Mouse (Mus musculus): ENCODE results near the gene 4930486L24Rik. TPM values are rescaled to one million over a fixed set of nuclear protein-coding genes. Genes with fewer than 3 reads are reported as not detected.
"Not testable (repeated sequence)": the region's sequence is repeated elsewhere in the genome, so short reads cannot be mapped to it uniquely, and the experiment has no call there.

4930486L24Rik gene
- total RNA-seq (2021): under 1 TPM in 1 of 2 experiments, not detected in 1; 0.66 TPM
- long read RNA-seq, experiment 1: 0 reads
- long read RNA-seq, experiment 2: 0 reads

DNA sequence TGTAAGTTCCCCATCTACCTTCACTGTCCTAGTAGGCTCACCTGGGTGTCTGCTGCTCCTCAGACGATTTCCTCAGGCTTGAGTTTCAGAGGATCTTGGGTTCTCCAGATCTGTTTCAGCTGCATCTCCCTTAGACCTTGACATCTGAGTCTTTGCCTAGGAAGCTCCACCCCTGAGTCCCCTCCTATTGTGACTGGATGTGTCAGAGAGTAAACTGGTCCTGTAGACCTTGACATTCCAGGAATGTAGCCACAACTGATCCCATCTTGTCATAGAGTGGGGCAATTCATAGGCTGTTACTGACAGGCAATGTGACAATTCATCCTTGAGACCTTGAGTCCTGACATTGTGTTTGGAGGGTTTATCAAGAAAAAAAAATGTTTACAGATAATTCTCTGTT lies at the start of gene 4930486L24Rik:
Gene 4930486L24Rik (minus strand): TSS at position 195 of the 400 bp plus-strand sequence.
- Histone ChIP-seq H3K4me3 (no peak within 1 kb of the TSS), H3K27ac (no peak within 1 kb of the TSS)
- no peak for TF ChIP-seq CTCF (IDR thresholded peaks at IDR 0.05)
- intact Hi-C loops (cut with DNase I): no loop called here
- DNase-seq: no peak

DNA sequence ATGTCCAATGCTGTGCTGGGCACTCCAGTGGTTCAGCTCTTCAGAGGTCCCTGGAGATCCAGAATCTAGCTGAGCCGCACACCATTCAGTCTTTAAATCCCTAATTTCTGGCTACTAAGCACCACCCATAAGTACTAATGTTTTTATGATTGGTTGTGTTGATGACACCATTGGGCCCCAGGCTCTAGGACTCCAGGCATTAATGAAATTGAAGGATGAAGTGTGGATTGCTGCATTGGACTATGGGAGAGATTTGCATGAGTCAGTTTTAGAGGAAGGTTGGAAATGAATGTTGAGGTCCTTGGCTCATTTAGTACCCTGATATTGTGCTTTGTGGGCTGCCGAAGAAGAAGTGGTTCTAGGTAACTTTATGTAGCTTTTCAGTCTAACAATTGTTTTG lies 40.5 kb upstream of the 4930486L24Rik start, which contains the start of gene Tpbpb:
Gene Tpbpb (minus strand): TSS at position 101 of the 400 bp plus-strand sequence.
- H3K4me3 ChIP-seq; H3K27ac ChIP-seq; DNase-seq; intact Hi-C loops (cut with DNase I): not testable (repeated sequence)

DNA sequence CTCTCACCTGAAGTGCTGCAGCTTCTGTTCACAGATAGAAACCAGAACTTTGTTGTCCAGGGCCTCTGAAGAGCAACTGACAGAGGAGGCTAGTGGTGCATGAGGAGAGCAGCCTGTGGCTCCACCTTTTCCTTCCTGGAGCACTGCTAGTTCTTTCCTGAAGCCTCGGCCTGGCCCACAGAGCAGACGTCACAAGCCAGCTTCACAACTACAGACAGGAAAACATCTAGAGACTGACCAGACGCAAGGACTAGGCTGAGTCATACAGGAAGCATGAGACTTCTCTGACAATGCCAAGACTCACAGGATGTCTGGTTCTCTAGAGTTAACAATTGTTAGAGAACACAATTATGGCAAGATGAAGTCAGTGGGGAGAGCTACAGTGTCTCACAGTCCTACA lies 33.1 kb upstream of the 4930486L24Rik start, which contains the start of gene Ctla2b:
Gene Ctla2b (minus strand): TSS at position 120 of the 400 bp plus-strand sequence.
- no peak for TF ChIP-seq CTCF (IDR thresholded peaks at IDR 0.05)
- peak; percentile 56 for DNase-seq
- intact Hi-C loops (cut with DNase I): loop anchor here (1.0 to 10.0 kb wide), 2 partner anchors 39 to 53 kb away; partner anchors contain the start of genes Ctla2a and Gm49391
- peak within 1 kb of the TSS; percentile 54 for H3K4me3 ChIP-seq
- peak within 1 kb of the TSS; percentile 81 for H3K27ac ChIP-seq

DNA sequence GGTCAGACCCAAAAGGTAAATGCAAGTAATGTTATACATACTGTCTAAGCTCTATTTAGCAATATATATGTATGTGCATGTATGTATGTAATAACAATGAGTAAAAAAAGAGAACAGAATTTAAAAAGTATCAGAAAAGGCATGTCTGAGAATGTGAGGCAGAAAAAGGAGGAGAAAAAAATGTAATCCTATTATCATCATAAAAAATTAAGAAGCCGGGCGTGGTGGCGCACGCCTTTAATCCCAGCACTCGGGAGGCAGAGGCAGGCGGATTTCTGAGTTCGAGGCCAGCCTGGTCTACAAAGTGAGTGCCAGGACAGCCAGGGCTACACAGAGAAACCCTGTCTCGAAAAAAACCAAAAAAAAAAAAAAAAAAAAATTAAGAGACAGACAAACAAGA lies 32.5 kb upstream of the 4930486L24Rik start, which contains the start of gene Gm49392:
Gene Gm49392 (minus strand): TSS at position 101 of the 400 bp plus-strand sequence.
- not testable (repeated sequence) for DNase-seq
- Histone ChIP-seq H3K27ac (peak within 1 kb of the TSS; percentile 81), H3K4me3 (peak within 1 kb of the TSS; percentile 54)
- intact Hi-C loops (cut with DNase I): loop anchor here (1.0 to 10.0 kb wide), 2 partner anchors 40 to 52 kb away; partner anchors contain the start of genes Ctla2a and Gm49391

DNA sequence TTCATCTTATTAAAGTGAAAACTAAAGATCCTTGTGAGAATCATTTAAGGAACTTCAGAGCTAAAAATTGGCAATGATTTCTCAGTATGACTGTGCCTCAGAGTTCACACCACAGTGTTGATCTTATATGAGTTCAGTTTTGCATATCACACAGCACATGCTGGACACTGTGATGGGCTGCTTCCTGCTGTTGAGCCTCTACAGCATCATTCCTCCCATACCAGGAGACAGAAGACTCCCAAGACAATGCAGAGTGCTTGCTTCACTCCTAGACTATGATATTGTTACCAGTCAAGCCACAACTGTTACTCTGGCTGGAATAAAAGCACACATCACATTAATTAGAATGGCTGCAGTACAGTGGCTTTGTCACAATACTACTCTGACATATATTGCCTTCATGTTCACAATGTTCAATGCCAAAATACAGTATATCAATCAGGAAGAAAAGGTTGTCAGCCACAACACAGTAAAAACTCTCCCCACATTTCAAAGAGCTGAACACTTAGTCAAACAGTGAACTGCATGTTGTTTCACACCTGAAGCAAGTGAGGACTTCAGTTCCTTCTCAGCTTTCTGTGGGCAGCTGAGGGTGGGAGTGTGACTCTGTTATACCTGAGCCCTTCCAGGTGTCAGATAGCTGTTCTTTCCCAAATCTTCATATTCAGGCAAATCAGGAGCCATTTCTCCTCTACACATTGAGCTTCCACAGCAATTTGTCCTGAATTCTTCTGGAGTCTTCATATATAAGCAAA lies 31.3 kb upstream of the 4930486L24Rik start:
- no peak for TF ChIP-seq CTCF (IDR thresholded peaks at IDR 0.05)
- no peak for DNase-seq
- intact Hi-C loops (cut with DNase I): loop anchor here (10.0 kb wide), 1 partner anchor 51 kb away; no protein-coding TSS in a partner anchor
- no peak overlapping the region for H3K4me3 ChIP-seq
- H3K27ac ChIP-seq: no peak overlapping the region

- Histone ChIP-seq H3K4me3 (no peak overlapping the region), H3K27ac (no peak overlapping the region)
- no peak for TF ChIP-seq CTCF (IDR thresholded peaks at IDR 0.05)
- DNase-seq: no peak
- intact Hi-C loops (cut with DNase I): loop anchor here (10.0 kb wide), 1 partner anchor 48 kb away; no protein-coding TSS in a partner anchor
These were observed 28.0 kb upstream of the 4930486L24Rik start for GRCm38 (mm10) chr13:60892301-60892700.

DNA sequence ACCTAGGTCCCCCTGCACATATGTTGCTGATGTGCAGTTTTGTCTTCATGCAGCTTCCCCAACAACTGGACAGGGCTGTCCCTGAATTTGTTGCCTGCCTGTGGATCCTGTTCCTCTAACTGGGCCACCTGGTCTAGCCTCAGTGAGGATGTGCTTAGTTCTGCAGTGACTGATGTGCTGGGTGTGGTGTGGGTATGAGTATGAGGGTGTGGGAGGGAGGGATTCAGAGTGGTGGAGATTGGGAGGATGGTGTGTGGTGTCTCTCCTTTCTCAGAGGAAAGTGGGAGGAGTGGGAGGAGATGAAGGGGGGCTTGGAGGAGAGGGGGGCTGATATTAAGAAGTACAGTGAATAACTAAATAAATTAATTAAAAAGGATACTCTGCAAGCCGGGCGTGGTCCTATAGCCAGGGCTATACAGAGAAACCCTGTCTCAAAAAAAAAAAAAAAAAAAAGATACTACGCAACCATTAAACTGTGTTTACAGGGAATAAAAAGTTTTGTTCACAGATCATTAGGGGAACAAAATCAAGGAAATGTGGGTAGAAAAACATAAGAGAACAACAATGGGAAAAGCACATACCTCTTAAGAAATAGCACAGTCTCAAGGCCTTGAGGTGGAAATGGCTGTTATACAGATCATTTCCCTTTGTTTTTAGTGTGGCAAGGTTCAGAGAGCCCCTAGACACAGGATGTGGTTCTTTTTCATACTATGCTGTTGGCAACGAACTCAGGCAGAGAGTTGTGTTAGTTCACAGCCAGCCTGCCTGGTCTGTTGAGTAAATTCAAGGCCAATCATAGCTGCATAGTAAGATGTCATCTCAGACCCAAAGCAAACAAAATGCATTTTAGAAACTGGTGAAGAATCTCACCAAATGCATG lies 15.8 kb downstream of the 4930486L24Rik start:
- Histone ChIP-seq H3K27ac (peak overlapping the region; percentile 72), H3K4me3 (no peak overlapping the region)
- intact Hi-C loops (cut with DNase I): loop anchor here (10.0 kb wide), 1 partner anchor 46 kb away; the partner anchor contains the start of genes Ctla2b and Gm49392
- no peak for DNase-seq
- TF ChIP-seq CTCF (IDR thresholded peaks at IDR 0.05): no peak

- Histone ChIP-seq H3K4me3 (no peak overlapping the region), H3K27ac (no peak overlapping the region)
- DNase-seq: no peak
- intact Hi-C loops (cut with DNase I): loop anchor here (10.0 kb wide), 1 partner anchor 52 kb away; the partner anchor contains the start of genes Ctla2b and Gm49392
- TF ChIP-seq CTCF (IDR thresholded peaks at IDR 0.05): no peak
These were observed 21.1 kb downstream of the 4930486L24Rik start for GRCm38 (mm10) chr13:60843153-60843552.

DNA sequence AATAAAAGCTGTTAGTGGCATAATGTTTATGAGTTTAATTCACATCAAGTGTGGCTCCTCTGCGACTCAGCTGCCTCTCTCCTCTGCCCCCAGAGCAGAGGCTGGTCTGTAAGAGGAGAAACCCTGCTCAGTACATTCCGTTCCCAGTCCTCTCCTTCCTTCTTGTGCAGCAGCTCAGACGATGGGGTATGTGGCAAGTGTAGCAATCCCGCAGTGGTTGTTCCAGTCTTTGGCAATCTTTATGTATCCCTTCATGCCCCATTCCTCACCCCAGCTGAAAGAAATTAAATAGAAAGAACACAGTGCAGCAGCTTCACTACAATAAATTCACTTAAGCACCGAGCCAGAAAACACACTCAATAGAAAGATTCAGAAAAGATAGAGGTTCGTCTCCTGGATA lies 21.6 kb downstream of the 4930486L24Rik start:
- intact Hi-C loops (cut with DNase I): loop anchor here (10.0 kb wide), 1 partner anchor 52 kb away; the partner anchor contains the start of genes Ctla2b and Gm49392
- DNase-seq: no peak
- TF ChIP-seq CTCF (IDR thresholded peaks at IDR 0.05): no peak

GRCm38 (mm10) chr13:60839353-60839902 lies 24.8 kb downstream of the 4930486L24Rik start:
- TF ChIP-seq CTCF (IDR thresholded peaks at IDR 0.05): no peak
- H3K4me3 ChIP-seq: no peak overlapping the region
- no peak for DNase-seq
- H3K27ac ChIP-seq: no peak overlapping the region
- intact Hi-C loops (cut with DNase I): no loop called here

More for the DNA sequence above, 21.6 kb downstream of the 4930486L24Rik start:
- no peak overlapping the region for H3K27ac ChIP-seq
- H3K4me3 ChIP-seq: no peak overlapping the region

DNA sequence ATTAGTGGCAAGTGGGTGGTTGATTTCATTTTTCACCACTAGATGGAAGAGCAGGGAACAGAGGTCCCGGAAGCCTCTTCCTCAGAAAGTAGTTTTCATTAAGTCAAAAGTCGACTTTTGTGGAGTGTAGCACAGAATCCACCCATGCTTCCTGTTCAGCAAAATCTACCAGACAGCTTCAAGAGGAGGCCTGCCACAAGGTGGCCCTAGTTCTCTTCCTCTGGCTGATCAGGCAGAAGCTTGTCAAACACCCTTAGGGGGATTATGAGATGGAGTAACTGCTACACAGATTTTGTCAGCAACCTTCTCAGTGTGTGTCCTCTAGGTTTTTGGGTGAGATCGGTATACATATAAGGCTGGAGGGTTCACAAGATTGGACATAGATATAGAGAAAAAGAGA lies 38.2 kb downstream of the 4930486L24Rik start:
- peak; percentile 49 for TF ChIP-seq CTCF (IDR thresholded peaks at IDR 0.05)
- DNase-seq: peak; percentile 26
- Histone ChIP-seq H3K4me3 (no peak overlapping the region), H3K27ac (no peak overlapping the region)
- intact Hi-C loops (cut with DNase I): no loop called here
